Mouse (Mus musculus): ENCODE results near the gene Pde7b.

DNA sequence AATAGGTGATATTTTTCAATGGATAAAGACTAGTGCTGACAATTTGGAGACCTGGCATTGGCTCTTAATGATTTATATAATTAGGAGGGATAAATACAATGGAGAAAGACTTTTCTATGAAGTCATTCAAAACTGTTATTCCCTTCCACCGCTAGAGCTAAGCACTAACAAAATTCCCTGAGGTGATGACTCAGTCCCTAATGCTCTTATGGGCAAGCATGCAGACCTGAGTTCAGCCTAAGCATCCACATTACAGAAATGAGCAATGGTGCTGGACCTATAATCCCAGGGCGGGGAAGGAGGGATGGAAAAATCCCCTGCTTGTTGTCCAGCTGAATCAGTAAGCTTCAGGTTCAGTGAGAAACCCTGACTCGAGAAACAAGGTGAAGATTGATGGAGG lies 260.2 kb downstream of the Pde7b start:
- TF ChIP-seq CTCF (IDR thresholded peaks at IDR 0.05; ENCODE audit: borderline replicate concordance, control insufficient read depth, extremely low read depth, insufficient read depth, low read length, poor library complexity) (no peak), POLR2A (IDR thresholded peaks at IDR 0.05; ENCODE audit: control insufficient read depth, extremely low read depth, insufficient read depth, low read length, poor library complexity) (no peak)

Measured in thymus, adult 2 months (tissue).